Mouse (Mus musculus): ENCODE results near the gene Mdm4.

DNA sequence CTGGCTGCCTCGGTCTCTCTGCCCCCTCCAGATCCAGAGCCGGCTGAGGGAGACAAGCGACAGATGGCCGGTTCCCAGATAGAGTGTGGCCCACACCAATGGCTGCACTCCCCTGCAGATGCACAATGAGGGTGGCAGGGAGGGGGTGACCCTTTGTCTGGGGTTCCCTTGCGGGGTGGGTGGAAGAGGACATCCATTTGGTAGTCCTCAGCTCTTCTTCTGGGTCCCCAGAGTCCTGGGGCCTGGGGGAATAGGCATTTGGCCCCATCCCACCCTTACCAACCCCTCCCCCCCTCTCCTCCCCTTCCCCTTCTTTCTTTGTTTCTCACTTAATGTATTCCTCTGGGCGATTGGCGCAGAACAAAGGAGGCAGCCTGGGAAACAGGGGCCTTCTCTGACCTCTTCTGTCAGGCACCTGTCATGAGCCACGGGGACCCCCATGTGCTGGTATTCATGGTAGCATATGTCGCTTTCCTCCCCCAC is 49.8 kb upstream of the Mdm4 start:
- TF ChIP-seq CTCF (IDR thresholded peaks at IDR 0.05; ENCODE audit: control insufficient read depth, insufficient read depth, insufficient replicate concordance, low read depth, low read length) (no peak), POLR2A (IDR thresholded peaks at IDR 0.05; ENCODE audit: control insufficient read depth, low read depth, low read length) (no peak)
